Mouse (Mus musculus) heart, adult 8-10 months (tissue): ENCODE measurements at regions not wholly inside any gene's neighbourhood (a gene's known extent, or its start where the extent isn't known, plus 50 kb on each side); places are given as distances from the start of the nearest gene placed in this dataset.

Experiments
- DNase-seq: peaks from one replicate; pipeline ENCODE4 v3.0.0; 2022; ENCODE audit warnings: low spot score

GRCm38 (mm10) chr11:89932231-89932865 lies 70.3 kb downstream of the Pctp start:
- DNase-seq, result no peak

- DNase-seq, result no peak
Measured at GRCm38 (mm10) chr11:89929115-89929988, 73.3 kb downstream of the Pctp start.

- DNase-seq, result no peak
Measured at GRCm38 (mm10) chr11:89927483-89928156, 75.1 kb downstream of the Pctp start.

- DNase-seq, result no peak
Measured at GRCm38 (mm10) chr11:89922551-89922950, 80.1 kb downstream of the Pctp start.

GRCm38 (mm10) chr11:89921146-89921545 lies 81.5 kb downstream of the Pctp start:
- no peak for DNase-seq

- no peak for DNase-seq
Measured at GRCm38 (mm10) chr11:89915795-89916194, 86.9 kb downstream of the Pctp start.

- DNase-seq, result no peak
Measured at GRCm38 (mm10) chr11:89914577-89914976, 88.1 kb downstream of the Pctp start.

- no peak for DNase-seq
Measured at GRCm38 (mm10) chr11:89901241-89901740, 101.4 kb downstream of the Pctp start.

GRCm38 (mm10) chr11:89898516-89898915 lies 104.2 kb downstream of the Pctp start:
- DNase-seq, result no peak

- DNase-seq, result no peak
Measured at GRCm38 (mm10) chr11:89896854-89897253, 105.8 kb downstream of the Pctp start.

GRCm38 (mm10) chr11:89871587-89871986 lies 94.1 kb upstream of the Ankfn1 start:
- DNase-seq, result no peak

GRCm38 (mm10) chr11:89867575-89867974 lies 90.1 kb upstream of the Ankfn1 start:
- DNase-seq, result no peak

- DNase-seq, result no peak
Measured at GRCm38 (mm10) chr11:89856184-89856769, 78.8 kb upstream of the Ankfn1 start.

- no peak for DNase-seq
Measured at GRCm38 (mm10) chr11:89841853-89842252, 64.4 kb upstream of the Ankfn1 start.

GRCm38 (mm10) chr11:89839671-89840327 lies 62.3 kb upstream of the Ankfn1 start:
- peak; percentile 2 for DNase-seq

- DNase-seq, result no peak
Measured at GRCm38 (mm10) chr11:89837995-89838394, 60.5 kb upstream of the Ankfn1 start.

GRCm38 (mm10) chr11:89836897-89837296 lies 59.4 kb upstream of the Ankfn1 start:
- no peak for DNase-seq

- no peak for DNase-seq
Measured at GRCm38 (mm10) chr11:89834068-89834467, 56.6 kb upstream of the Ankfn1 start.

GRCm38 (mm10) chr11:89831577-89832110 lies 54.2 kb upstream of the Ankfn1 start:
- peak; percentile 1 for DNase-seq
